Mouse (Mus musculus): ENCODE data around the gene Nxn. TPM values are rescaled to one million over a fixed set of nuclear protein-coding genes. Genes with fewer than 3 reads are reported as not detected.

Nxn gene
- total RNA-seq, 2 experiments from 2014 or later = 10.1 to 12.2 TPM

GRCm38 (mm10) chr11:76372534-76372933, 26.4 kb downstream of the Nxn start:
- intact Hi-C loops (cut with DNase I) = no loop called here
- no peak for DNase-seq (ENCODE audit: low spot score in 2 of 2)

- DNase-seq (ENCODE audit: low spot score in 2 of 2) = no peak
- intact Hi-C loops (cut with DNase I) = no loop called here
These were observed 26.8 kb downstream of the Nxn start for GRCm38 (mm10) chr11:76372120-76372519.

- no peak for DNase-seq (ENCODE audit: low spot score in 2 of 2)
- intact Hi-C loops (cut with DNase I) = no loop called here
These were observed 28.4 kb downstream of the Nxn start for GRCm38 (mm10) chr11:76370491-76370890.

- no peak for DNase-seq (ENCODE audit: low spot score in 2 of 2)
- intact Hi-C loops (cut with DNase I) = no loop called here
These were observed 32.2 kb downstream of the Nxn start for GRCm38 (mm10) chr11:76366720-76367119.

GRCm38 (mm10) chr11:76364038-76364437, 34.9 kb downstream of the Nxn start:
- no peak for DNase-seq (ENCODE audit: low spot score in 2 of 2)
- intact Hi-C loops (cut with DNase I) = no loop called here

- intact Hi-C loops (cut with DNase I) = no loop called here
- no peak for DNase-seq (ENCODE audit: low spot score in 2 of 2)
These were observed 35.3 kb downstream of the Nxn start for GRCm38 (mm10) chr11:76363636-76364035.

GRCm38 (mm10) chr11:76363178-76363577, 35.8 kb downstream of the Nxn start:
- no peak for DNase-seq (ENCODE audit: low spot score in 2 of 2)
- intact Hi-C loops (cut with DNase I) = no loop called here

- intact Hi-C loops (cut with DNase I) = no loop called here
- no peak for DNase-seq (ENCODE audit: low spot score in 2 of 2)
These were observed 37.5 kb downstream of the Nxn start for GRCm38 (mm10) chr11:76361422-76361821.

GRCm38 (mm10) chr11:76360255-76360654, 38.7 kb downstream of the Nxn start:
- no peak for DNase-seq (ENCODE audit: low spot score in 2 of 2)
- intact Hi-C loops (cut with DNase I) = no loop called here

GRCm38 (mm10) chr11:76358628-76359320, 40.2 kb downstream of the Nxn start:
- DNase-seq (ENCODE audit: low spot score in 2 of 2) = no peak
- intact Hi-C loops (cut with DNase I) = no loop called here

- intact Hi-C loops (cut with DNase I) = no loop called here
These were observed 41.5 kb downstream of the Nxn start for GRCm38 (mm10) chr11:76357464-76357863.

GRCm38 (mm10) chr11:76356091-76356490, 42.8 kb downstream of the Nxn start:
- DNase-seq (ENCODE audit: low spot score in 2 of 2) = no peak
- intact Hi-C loops (cut with DNase I) = no loop called here

More at GRCm38 (mm10) chr11:76357464-76357863, 41.5 kb downstream of the Nxn start:
- DNase-seq (ENCODE audit: low spot score in 2 of 2) = no peak

- intact Hi-C loops (cut with DNase I) = no loop called here
- no peak for DNase-seq (ENCODE audit: low spot score in 2 of 2)
These were observed 43.5 kb downstream of the Nxn start for GRCm38 (mm10) chr11:76355425-76355824.

GRCm38 (mm10) chr11:76352861-76353558, 45.9 kb downstream of the Nxn start:
- DNase-seq (ENCODE audit: low spot score in 2 of 2) = no peak
- intact Hi-C loops (cut with DNase I) = no loop called here

- intact Hi-C loops (cut with DNase I) = no loop called here
- DNase-seq (ENCODE audit: low spot score in 2 of 2) = no peak
These were observed 47.3 kb downstream of the Nxn start for GRCm38 (mm10) chr11:76351624-76352011.

GRCm38 (mm10) chr11:76350931-76351623, 47.9 kb downstream of the Nxn start:
- intact Hi-C loops (cut with DNase I) = no loop called here
- no peak for DNase-seq (ENCODE audit: low spot score in 2 of 2)

- no peak for DNase-seq (ENCODE audit: low spot score in 2 of 2)
- intact Hi-C loops (cut with DNase I) = no loop called here
These were observed 49.1 kb downstream of the Nxn start for GRCm38 (mm10) chr11:76349833-76350232.

- DNase-seq (ENCODE audit: low spot score in 2 of 2) = no peak
- intact Hi-C loops (cut with DNase I) = no loop called here
These were observed 51.4 kb downstream of the Nxn start for GRCm38 (mm10) chr11:76347589-76347988.

GRCm38 (mm10) chr11:76343031-76343430, 55.9 kb downstream of the Nxn start:
- intact Hi-C loops (cut with DNase I) = no loop called here
- no peak for DNase-seq (ENCODE audit: low spot score in 2 of 2)

- intact Hi-C loops (cut with DNase I) = no loop called here
These were observed 56.9 kb downstream of the Nxn start for GRCm38 (mm10) chr11:76341884-76342645.

More at GRCm38 (mm10) chr11:76341884-76342645, 56.9 kb downstream of the Nxn start:
- no peak for DNase-seq (ENCODE audit: low spot score in 2 of 2)

All from left cerebral cortex, postnatal 14 days (tissue).